Mouse (Mus musculus) heart, postnatal 14 days (tissue): ENCODE measurements at regions not wholly inside any gene's neighbourhood (a gene's known extent, or its start where the extent isn't known, plus 50 kb on each side); places are given as distances from the start of the nearest gene placed in this dataset.

Experiments
- DNase-seq, 2 experiments: peaks; one replicate each; pipeline ENCODE4 v3.0.0; 2021 to 2022
- intact Hi-C: fragments of 180-260 bp; cut with DNase I; formaldehyde crosslinking; loops from one replicate; pipeline ENCODE4 v1.15.1; 2025

DNA sequence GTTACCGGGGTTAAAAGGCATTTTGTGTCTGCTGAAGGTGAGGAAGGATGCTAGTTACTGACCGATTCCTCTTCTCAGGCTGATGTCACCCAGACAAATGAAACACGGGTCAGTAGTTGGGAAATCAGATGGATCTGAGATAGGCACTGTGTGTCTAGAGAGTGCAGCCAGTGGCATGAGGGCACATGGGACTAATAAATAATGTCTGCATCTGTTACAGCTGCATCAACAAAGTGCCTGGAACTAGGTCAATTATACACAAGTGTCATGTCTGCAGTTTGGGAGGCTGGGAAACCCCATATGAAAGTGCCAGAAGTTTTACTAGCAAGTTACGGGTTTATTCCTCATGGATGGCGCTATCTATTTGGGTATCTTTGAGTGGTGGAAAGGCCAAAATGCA lies 68.8 kb downstream of the Cxcl12 start:
- DNase-seq, result no peak
- intact Hi-C loops, result no loop called here

DNA sequence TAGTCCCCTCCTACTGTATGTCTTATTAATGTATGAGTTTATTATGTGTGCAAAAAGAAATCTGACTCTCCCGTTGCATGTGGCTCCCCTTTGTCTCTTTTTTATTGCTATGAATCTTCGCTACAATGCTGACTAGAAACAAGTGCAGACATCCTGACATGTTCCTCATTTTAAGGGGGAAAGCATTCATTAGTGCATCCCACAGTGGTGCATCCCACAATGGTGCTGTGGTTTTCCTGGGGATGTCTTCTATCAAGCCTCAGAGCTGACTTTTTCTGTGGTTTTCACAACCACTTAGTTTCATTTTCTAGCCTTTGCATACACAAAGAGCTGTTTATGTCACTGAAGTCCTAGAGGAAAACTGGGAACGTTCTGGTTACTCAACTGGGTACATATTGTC lies 72.9 kb downstream of the Cxcl12 start:
- intact Hi-C loops, result no loop called here
- DNase-seq, result no peak

DNA sequence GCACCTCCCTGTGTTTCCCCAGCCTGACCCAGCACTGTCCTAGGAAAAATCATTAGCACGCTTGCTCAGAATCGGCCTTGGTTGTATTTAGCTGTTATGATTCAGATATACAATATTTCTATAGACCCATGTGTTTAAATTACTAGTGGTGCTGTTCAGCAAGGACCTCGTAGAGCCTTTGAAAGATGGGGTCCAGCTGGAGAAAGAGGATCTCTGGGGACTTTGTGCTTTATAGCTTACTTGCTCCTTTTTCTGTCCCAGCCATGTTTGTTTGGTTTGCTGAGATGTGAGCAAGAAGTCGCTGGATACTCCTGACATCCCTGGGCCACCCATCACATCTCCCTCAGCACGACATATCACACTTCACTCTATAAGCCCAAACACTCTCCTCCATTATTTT lies 77.1 kb downstream of the Cxcl12 start:
- intact Hi-C loops, result loop anchor here (5.0 kb wide), 1 partner anchor 97 kb away; no protein-coding TSS in a partner anchor
- no peak for DNase-seq

DNA sequence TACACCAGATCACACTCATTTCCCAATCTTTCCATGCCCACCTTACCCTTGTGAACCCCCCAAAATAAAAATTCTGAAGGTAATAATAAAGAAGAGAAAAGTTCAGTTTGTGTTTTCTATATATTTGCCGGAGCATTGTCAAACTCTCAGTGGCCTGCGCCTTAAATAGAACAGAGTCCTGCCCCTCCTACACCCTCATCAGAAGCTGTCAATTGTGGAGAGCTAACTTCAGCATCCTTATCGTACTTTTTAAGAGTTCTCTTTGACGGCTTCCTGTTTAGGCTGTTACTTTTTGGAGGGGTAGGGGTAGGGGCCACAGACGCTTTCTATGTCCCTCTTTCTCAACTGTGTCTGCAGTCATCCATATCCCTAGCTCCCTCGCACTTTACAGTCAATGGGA lies 77.5 kb downstream of the Cxcl12 start:
- DNase-seq, result no peak
- intact Hi-C loops, result loop anchor here (5.0 kb wide), 1 partner anchor 96 kb away; no protein-coding TSS in a partner anchor

DNA sequence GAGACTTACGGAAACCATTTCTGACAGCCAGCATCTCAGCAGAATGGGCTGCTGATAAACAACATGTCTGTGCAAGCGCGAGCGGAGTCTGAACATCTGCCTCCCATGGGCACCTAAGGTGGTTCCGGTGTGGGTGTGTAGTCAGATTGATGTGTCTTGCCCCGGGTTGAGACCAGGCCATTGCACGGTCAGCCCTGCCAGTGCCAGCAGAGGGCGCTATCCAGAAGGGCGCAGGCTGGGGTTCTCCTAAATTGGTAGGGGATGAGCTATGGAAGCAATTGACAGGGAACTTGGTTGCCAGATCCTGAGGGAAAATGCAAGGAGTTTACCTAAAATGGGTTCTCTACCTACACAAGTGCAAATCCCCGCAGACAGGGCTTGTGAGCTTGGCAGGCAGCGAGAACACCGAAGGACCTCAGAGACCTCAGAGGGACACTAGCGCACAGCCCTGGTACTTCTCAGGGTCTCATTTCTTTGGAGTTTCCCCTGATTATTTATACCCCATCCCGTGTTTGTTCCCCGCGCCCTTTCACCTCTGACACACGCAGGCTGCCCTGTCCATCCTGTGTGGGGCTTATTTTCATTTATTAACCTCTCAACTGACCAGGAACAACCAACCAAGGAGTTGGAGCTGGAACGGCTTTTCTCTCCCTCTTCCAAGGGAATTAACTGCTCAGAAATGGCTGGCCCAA lies 81.0 kb downstream of the Cxcl12 start:
- intact Hi-C loops, result loop anchor here (5.0 kb wide), 1 partner anchor 93 kb away; no protein-coding TSS in a partner anchor
- peak; percentile 26 to 60 for DNase-seq

DNA sequence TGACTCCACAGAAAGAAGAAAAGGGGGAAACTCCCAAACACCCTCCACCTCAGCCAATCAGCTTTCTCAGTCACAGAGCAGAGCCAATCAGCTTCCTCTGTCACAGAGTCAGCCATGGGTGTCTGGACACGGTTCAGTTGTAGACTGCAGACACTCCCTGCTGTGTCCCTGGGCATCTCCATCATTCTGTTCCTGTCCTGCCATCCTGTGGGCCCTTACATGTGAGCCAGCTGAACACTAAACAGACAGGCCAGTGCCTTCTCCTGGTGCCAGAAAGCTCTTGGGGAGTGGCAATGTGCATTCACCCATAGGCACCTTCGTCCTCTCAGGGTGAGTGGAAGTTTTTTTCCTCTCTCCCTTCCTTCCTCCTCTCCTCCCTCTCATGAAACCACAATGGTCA lies 81.7 kb downstream of the Cxcl12 start:
- intact Hi-C loops, result loop anchor here (5.0 to 10.0 kb wide), 2 partner anchors 312 to 575 kb away; no protein-coding TSS in a partner anchor
- no peak for DNase-seq

DNA sequence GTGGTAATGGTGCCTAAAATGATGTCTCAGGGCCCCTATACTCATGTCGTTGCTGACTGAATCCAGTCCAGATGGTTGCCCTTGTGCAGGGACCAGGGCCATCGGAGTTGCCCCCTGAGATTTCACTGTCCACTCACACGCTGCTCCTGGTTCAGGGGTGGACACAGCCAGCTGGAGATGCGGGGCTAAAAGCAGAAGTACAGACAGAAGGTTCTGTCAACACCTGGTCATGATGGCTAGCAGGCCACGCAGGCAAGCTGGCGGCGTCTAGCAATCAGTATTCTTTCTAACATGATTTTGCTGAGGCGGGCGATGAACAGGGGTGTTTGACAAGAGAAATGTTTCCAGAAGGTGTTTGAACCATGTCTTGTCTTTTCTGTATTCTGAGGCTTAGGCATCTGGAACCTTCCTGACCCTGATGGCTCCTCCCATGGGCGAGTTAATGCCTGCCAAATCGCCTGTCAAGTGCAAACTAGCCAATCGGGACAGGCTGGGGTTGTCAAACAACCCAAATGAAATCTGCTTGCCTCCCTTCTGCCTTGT lies 83.1 kb downstream of the Cxcl12 start:
- intact Hi-C loops, result loop anchor here (5.0 to 10.0 kb wide), 2 partner anchors 311 to 573 kb away; no protein-coding TSS in a partner anchor
- DNase-seq, result peak in 1 of 2 experiments; percentile 26

DNA sequence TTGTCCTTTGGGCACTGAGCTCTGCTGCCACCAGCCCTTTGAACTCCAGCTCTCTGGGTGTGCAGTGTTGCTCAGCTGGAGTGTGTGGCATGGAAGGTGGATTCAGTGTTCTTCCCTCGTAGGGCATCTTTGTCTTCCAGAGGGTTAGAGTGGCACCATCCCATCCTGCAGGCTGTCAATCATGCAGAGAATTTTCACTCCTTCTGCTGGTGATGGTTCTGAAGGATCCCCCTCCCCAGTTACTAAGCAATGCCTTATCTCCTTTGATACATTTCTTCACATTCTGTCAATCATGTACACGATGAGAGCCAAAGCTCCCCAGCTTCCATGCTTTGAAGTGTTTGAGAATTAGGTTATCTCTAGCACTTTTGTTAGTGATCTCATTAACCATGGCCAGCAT lies 84.0 kb downstream of the Cxcl12 start:
- DNase-seq, result no peak
- intact Hi-C loops, result loop anchor here (5.0 to 10.0 kb wide), 2 partner anchors 310 to 572 kb away; no protein-coding TSS in a partner anchor

DNA sequence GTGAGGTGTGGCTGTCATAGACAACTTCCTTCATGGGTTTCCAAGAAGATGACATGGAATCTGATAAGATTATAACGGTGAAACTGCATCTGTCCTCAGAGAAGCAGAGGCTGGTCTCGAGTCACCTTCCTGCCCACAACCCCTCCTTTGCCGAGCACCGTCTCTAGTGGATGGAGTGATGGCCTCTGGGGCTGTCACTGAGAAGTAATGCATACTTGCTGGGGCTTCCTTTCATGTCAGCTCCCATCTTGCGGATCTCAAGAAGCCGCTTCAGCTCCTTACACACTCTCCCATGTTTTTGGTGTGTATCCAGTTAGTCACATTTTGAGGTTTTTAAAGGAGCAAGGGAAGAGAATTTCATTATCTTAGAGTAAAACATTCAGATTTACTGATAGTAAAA lies 84.7 kb downstream of the Cxcl12 start:
- DNase-seq, result no peak
- intact Hi-C loops, result loop anchor here (5.0 to 10.0 kb wide), 2 partner anchors 309 to 572 kb away; no protein-coding TSS in a partner anchor

DNA sequence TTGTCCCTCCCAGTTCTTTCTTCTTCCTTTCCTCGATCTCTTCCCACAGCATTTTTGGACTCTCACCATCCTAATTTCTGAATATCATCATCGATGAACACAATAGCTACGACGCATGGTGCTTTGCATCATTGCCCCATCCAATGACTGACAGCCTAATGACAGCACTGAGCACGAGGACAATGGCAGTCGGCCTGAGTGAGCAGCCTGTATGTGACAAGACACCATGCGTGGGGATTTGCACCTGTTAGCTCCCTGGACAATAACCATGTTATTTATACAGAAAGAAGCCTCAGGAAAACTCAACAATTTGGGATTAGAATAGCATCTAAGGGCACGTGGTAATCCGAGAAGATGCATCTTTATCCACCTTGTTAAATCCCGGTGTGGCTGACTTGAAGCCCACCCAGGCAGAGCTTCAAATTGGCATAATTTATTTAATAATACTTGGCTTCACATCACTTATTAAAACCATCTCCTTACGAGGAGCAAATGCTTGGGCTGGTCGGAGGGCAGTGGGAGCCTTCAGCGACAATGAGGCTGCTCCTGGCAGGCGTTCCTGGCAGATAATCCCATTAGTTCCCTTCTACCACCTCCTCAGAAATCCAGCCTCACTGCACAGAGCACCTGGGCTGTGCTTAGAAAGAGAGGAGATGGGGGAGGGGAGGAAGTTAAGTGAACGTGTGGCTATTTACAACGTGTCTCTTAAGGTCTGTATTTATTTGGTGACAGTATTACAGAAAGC lies 85.4 kb downstream of the Cxcl12 start:
- DNase-seq, result no peak
- intact Hi-C loops, result loop anchor here (5.0 to 10.0 kb wide), 2 partner anchors 309 to 571 kb away; no protein-coding TSS in a partner anchor

DNA sequence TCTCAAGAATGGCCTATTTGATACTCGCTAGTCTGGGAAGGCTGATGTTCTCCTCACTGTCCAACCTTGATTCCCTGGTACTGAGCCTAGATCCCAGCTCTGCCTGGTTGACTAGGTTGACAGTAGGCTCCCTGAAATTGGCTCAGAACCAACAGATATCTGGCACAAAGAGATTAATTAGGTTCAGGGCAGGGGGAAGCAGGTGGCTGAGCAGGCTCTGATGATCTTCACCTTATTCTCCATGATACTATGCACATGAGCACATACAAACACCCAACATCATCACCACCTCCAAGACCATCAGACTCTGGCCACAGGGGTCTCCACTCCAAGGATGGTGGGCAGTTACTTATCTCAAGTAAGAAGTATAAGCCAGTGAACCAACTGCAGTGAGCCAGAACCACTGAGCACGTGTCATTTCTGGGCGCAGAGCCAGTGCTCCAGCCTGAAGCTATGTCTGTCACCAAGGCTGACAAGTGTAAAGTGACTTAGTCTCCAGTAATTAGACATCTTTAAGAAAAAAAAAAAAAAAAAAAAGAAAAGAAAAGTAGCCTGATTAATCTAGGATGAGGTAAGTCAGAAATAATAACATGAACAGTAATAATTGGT lies 86.4 kb downstream of the Cxcl12 start:
- intact Hi-C loops, result loop anchor here (5.0 to 10.0 kb wide), 2 partner anchors 308 to 570 kb away; no protein-coding TSS in a partner anchor
- peak; percentile 76 to 86 for DNase-seq

DNA sequence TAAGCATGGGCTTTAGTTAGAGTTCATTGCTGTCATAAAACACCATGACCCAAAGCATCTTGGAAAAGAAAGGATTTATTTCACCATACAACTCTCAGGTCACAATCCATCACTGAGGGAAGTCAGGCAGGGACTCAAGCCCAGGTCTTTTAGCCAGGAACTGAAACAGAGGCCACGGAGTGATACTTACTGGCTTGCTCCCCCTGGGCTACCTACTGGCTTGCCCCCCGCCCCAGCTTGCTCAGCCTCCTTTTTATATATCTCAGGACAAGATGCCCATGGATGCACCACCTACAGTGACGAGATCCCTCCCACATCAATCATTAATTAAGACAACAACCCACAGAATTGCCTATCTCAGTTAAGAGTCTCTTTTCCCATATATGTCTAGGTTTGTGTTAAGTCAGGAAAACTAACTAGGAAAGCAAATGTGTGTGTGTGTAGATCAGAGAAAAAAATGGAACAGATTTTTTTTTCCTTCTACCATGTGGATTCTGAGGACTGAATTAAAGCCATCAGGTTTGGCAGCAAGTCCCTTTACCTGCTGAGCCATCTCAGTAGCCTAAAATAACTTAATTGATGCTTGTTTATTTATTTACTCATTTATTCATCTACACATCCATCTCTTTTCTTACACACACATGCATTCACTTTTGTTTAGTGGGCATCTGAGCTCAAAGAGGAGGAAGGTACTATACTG lies 87.2 kb downstream of the Cxcl12 start:
- no peak for DNase-seq
- intact Hi-C loops, result loop anchor here (10.0 kb wide), 1 partner anchor 569 kb away; no protein-coding TSS in a partner anchor

DNA sequence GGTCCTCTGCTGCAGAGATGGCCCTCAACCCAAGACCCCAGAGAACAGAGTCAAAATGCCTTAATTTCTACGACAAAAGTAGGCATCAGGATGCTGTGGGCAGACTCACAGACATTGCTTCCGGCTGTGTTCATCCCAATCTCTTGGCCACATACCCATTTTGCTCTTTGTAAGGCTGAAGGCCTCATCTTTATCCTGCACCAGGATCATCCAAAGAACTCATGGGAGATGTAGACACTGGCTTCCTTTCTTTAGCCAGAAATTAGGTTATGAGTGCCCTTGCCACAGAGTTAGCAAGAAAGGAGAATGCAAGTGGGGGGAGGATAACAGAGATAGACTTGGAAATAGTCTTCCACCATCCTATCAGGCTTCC lies 87.8 kb downstream of the Cxcl12 start:
- DNase-seq, result no peak

DNA sequence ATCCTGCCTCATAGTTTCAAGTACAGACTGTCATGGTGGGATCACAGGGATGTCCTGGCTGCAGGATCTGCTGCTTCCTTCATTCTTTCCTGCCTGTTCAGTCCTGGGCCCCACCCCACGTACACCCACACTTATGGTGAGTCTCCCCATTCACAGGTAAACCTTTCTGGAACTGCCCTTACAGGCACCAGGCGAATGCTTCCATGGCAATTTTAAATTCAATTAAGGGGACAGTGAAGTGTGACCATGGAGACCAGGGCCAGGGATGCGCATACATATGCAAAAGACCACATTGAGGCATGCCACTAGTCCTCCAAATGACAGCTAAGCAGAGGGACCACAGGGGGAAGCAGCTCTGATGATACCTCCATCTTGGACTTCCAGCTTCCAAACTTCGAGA lies 89.3 kb downstream of the Cxcl12 start:
- DNase-seq, result no peak
- intact Hi-C loops, result loop anchor here (10.0 kb wide), 1 partner anchor 567 kb away; no protein-coding TSS in a partner anchor

More for the DNA sequence above, 87.8 kb downstream of the Cxcl12 start:
- intact Hi-C loops, result loop anchor here (10.0 kb wide), 1 partner anchor 569 kb away; no protein-coding TSS in a partner anchor

DNA sequence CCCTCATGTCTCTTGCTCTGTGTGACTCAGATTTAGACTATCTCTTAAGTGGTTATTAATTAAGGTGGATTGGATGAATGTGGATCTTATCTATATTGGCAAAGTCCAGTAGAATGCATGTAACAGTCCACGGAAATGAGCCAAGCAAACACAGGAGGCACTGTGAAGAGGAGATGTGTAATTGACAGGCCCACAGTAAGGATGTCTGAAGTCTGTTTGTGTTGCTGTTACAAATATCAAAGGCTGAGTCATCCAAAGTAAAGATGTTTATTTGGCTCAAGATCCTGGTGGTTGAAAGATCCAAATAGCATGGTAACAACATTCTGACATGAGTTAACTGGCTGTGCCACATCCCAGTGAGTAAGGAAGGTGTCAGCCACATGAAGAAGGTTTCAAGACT lies 99.6 kb downstream of the Cxcl12 start:
- intact Hi-C loops, result no loop called here

DNA sequence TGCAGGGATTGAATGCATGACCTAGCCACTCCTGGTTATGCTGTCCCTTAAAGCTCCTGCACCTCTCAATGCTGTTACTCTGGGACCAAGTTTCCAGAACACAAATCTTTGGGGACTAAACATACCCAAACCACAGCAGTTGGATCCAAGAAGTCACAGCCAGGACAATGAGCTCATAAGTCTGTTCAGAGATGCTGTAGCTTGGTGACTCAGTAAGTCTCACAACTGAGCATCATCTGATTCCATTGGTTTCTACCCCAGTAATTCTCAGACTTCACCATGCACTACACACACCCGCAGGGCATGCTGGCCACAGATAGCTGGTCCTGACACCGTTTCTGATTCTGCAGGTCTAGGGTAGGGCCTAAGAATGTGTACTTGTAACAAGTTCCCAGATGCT lies 100.0 kb downstream of the Cxcl12 start:
- intact Hi-C loops, result no loop called here

More for the DNA sequence above, 99.6 kb downstream of the Cxcl12 start:
- DNase-seq, result no peak

DNA sequence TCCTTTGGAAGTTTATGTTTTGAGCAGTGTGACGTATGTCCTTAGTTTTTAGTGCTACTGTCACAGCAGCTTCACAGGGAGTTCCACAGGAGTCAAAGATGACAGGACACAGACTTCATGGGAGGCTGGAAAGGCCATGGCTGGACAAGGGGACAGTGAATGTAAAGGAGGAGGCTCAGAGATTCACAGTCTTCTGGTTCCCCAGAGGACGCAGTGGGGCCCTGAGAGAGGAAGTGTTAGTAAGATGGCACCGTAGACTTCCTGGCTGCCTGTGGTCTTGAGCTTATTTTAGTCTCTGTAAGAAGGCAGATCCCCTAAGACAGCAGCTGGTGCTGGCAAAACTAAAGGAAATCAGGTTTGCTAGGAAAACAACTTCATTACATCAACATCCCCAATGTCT lies 101.9 kb downstream of the Cxcl12 start:
- no peak for DNase-seq
- intact Hi-C loops, result no loop called here

More for the DNA sequence above, 100.0 kb downstream of the Cxcl12 start:
- DNase-seq, result no peak

DNA sequence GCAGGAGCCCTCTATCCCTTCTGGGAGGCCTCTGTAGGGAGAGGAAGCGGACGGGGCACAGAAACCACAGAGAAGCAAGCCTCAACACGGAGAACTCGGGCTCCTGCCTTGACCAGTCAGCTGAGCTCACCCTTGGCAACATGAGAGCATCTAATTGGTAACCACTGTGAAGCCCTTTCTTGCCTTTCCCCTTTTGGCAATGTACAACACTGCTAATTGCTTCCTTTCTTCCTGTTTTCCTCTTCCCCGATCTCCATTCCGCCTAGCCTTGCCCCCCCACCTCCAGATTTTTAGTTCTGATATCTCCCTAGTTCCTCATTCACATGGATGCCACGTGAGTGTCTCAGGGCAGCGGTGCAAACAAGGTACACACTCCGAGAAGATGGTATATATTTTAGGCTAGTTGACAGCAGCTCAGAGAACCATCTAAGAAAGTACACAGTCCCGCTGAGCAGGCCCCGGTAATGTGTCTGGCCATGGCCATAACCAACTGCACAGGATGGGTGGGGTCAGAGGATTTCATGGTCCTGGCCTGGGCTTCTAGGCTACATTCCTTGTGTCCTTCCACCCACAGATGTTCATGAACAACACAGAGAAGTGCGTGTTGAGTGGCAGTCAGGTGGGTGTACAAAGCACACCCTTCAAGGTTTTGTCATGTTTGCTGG lies 103.4 kb downstream of the Cxcl12 start:
- no peak for DNase-seq
- intact Hi-C loops, result no loop called here

DNA sequence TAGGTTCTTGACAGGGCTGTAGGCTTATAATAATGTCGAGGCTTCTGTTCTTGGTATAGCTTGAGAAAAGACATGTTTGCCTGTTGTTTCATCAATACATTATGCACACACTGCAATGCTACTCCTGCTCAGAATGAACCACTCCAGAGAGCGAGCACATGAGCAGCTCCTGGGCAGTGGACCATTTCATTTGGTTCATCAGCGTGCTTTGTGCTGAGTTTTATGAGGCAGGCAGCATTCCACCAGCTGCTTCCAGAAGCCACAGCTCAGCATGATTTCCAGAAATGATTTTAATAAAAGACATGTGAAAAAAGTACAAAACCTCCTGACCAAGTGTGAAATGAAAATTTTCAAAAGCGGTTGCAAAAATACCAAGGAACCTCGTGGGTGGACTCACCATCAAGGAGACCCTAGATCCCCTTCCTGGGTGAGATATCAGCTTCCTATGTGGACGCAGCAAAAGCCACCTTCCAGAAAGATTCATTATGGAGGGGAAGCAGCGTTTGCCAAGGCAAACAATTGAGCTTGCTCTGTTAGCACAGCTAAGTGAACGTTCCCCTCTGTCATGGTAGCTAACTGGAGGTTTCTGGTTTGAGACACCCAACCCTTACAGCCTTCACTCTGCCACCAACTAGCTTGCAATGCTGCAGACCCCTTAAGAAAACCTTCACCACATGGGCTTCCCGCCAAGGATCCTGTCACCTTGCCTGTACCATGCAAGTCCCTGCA lies 104.1 kb downstream of the Cxcl12 start:
- DNase-seq, result no peak
- intact Hi-C loops, result no loop called here
